Mouse (Mus musculus): ENCODE measurements around the gene Gfra1. TPM values are rescaled to one million over a fixed set of nuclear protein-coding genes. Genes with fewer than 3 reads are reported as not detected.

The Gfra1 gene
- polyA plus RNA-seq, 1 experiment from 2014 or later = 13.4 TPM

- no peaks in the 10 kb centered on the region; the same call in 1 of the 2 replicates for H3K9me3 ChIP-seq
- peaks cover 27% of the 10 kb centered on the region for H3K4me1 ChIP-seq
- H3K4me3 ChIP-seq = no peak overlapping the region
- H3K36me3 ChIP-seq (replicated peaks) = no peaks in the 10 kb centered on the region
- no peaks in the 10 kb centered on the region; the same call in none of the 2 replicates for H3K27me3 ChIP-seq (replicated peaks; ENCODE audit: low read depth, poor library complexity, severe bottlenecking)
- 80% methylated on average over 7 of the region's 7 CpGs for WGBS
- no peak for DNase-seq (ENCODE audit: low spot score)
- no peak overlapping the region for H3K27ac ChIP-seq (replicated peaks)
Measured at GRCm38 (mm10) chr19:58301105-58301504, 154.6 kb downstream of the Gfra1 start.

GRCm38 (mm10) chr19:58297926-58298325 lies 157.8 kb downstream of the Gfra1 start:
- Histone ChIP-seq H3K36me3 (replicated peaks) (no peaks in the 10 kb centered on the region), H3K4me3 (no peak overlapping the region), H3K27me3 (replicated peaks; ENCODE audit: low read depth, poor library complexity, severe bottlenecking) (no peaks in the 10 kb centered on the region; the same call in none of the 2 replicates), H3K9me3 (no peaks in the 10 kb centered on the region; the same call in 1 of the 2 replicates), H3K27ac (replicated peaks) (no peak overlapping the region), H3K4me1 (peaks cover 29% of the 10 kb centered on the region)
- no peak for DNase-seq (ENCODE audit: low spot score)
- 88% methylated on average over 2 of the region's 2 CpGs for WGBS

GRCm38 (mm10) chr19:58296842-58297190 lies 158.9 kb downstream of the Gfra1 start:
- 39% methylated on average over 7 of the region's 7 CpGs for WGBS
- peak; percentile 30 for DNase-seq (ENCODE audit: low spot score)
- Histone ChIP-seq H3K27me3 (replicated peaks; ENCODE audit: low read depth, poor library complexity, severe bottlenecking) (no peaks in the 10 kb centered on the region; the same call in none of the 2 replicates), H3K9me3 (no peaks in the 10 kb centered on the region; the same call in 1 of the 2 replicates), H3K4me1 (peaks cover 29% of the 10 kb centered on the region), H3K27ac (replicated peaks) (no peak overlapping the region; the same call in 1 of the 2 replicates), H3K36me3 (replicated peaks) (no peaks in the 10 kb centered on the region), H3K4me3 (no peak overlapping the region)

GRCm38 (mm10) chr19:58295986-58296841 lies 159.5 kb downstream of the Gfra1 start:
- Histone ChIP-seq H3K4me1 (peaks cover 27% of the 10 kb centered on the region), H3K27me3 (replicated peaks; ENCODE audit: low read depth, poor library complexity, severe bottlenecking) (no peaks in the 10 kb centered on the region; the same call in none of the 2 replicates), H3K27ac (replicated peaks) (peak overlapping the region; percentile 19; the same call in 1 of the 2 replicates), H3K4me3 (no peak overlapping the region), H3K36me3 (replicated peaks) (no peaks in the 10 kb centered on the region), H3K9me3 (no peaks in the 10 kb centered on the region)
- WGBS = 89% methylated on average over 14 of the region's 14 CpGs
- DNase-seq (ENCODE audit: low spot score) = no peak

DNA sequence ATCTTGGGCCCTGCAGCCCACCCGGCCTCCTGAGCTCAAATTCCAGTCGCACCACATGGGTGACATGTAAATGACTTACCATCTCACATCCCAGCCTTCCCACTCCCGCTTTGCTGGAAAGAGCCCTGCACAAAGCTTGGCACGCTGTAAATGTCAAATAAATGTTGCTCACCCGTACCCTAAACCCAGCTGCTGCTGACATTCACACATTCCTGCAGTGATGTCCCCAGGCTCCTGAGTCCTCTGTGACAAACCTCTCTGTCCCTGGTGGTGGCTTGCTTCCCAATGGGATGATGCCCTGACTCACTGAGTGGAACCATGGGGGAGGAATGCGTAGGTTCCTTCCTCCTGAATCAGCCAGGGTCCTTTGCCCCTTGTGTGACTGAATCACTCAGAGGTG lies 167.6 kb downstream of the Gfra1 start:
- WGBS = 82% methylated on average over 6 of the region's 6 CpGs
- H3K9me3 ChIP-seq = peaks cover 5% of the 10 kb centered on the region; the same call in 1 of the 2 replicates
- DNase-seq (ENCODE audit: low spot score) = no peak
- H3K36me3 ChIP-seq (replicated peaks) = no peaks in the 10 kb centered on the region
- H3K4me3 ChIP-seq = no peak overlapping the region
- no peaks in the 10 kb centered on the region for H3K4me1 ChIP-seq
- H3K27ac ChIP-seq (replicated peaks) = no peak overlapping the region
- H3K27me3 ChIP-seq (replicated peaks; ENCODE audit: low read depth, poor library complexity, severe bottlenecking) = no peaks in the 10 kb centered on the region

- H3K27me3 ChIP-seq (replicated peaks; ENCODE audit: low read depth, poor library complexity, severe bottlenecking) = no peaks in the 10 kb centered on the region
- no peak overlapping the region for H3K27ac ChIP-seq (replicated peaks)
- 91% methylated on average over 9 of the region's 9 CpGs for WGBS
- H3K4me3 ChIP-seq = no peak overlapping the region
- H3K4me1 ChIP-seq = no peaks in the 10 kb centered on the region
- DNase-seq (ENCODE audit: low spot score) = no peak
- H3K36me3 ChIP-seq (replicated peaks) = no peaks in the 10 kb centered on the region
- no peaks in the 10 kb centered on the region for H3K9me3 ChIP-seq
Measured at GRCm38 (mm10) chr19:58275281-58275680, 180.4 kb downstream of the Gfra1 start.

- Histone ChIP-seq H3K4me1 (no peaks in the 10 kb centered on the region), H3K27me3 (replicated peaks; ENCODE audit: low read depth, poor library complexity, severe bottlenecking) (no peaks in the 10 kb centered on the region), H3K9me3 (no peaks in the 10 kb centered on the region), H3K27ac (replicated peaks) (no peak overlapping the region), H3K4me3 (no peak overlapping the region), H3K36me3 (replicated peaks) (no peaks in the 10 kb centered on the region)
- DNase-seq (ENCODE audit: low spot score) = no peak
- WGBS = 92% methylated on average over 8 of the region's 8 CpGs
Measured at GRCm38 (mm10) chr19:58271815-58272214, 183.9 kb downstream of the Gfra1 start.

DNA sequence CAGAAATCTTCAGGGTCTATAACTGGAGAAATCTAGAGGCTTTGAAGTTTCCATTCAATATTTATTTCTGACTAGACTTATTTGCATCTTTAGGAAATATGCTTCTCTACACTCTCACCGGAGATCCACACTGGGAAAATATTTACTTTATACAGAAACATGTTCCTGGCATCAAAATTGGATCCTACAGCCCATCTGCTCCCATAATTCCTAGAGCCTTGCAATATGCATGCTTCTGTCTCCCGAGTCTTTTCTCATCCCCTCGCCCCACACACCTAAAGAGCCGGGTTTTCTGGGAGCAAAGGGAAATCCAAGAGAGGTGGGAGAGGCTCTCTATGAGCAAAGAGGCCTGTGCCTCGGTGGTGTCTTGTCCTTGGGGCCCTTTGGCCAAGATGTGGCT lies 184.9 kb downstream of the Gfra1 start:
- Histone ChIP-seq H3K36me3 (replicated peaks) (no peaks in the 10 kb centered on the region), H3K27me3 (replicated peaks; ENCODE audit: low read depth, poor library complexity, severe bottlenecking) (no peaks in the 10 kb centered on the region), H3K4me1 (no peaks in the 10 kb centered on the region), H3K27ac (replicated peaks) (no peak overlapping the region), H3K4me3 (no peak overlapping the region), H3K9me3 (no peaks in the 10 kb centered on the region)
- WGBS = 86% methylated on average over 5 of the region's 5 CpGs
- DNase-seq (ENCODE audit: low spot score) = no peak

GRCm38 (mm10) chr19:58268476-58268875 lies 187.2 kb downstream of the Gfra1 start:
- DNase-seq (ENCODE audit: low spot score) = no peak
- 81% methylated on average over 4 of the region's 4 CpGs for WGBS
- Histone ChIP-seq H3K4me1 (no peaks in the 10 kb centered on the region), H3K9me3 (no peaks in the 10 kb centered on the region), H3K27ac (replicated peaks) (no peak overlapping the region), H3K27me3 (replicated peaks; ENCODE audit: low read depth, poor library complexity, severe bottlenecking) (no peaks in the 10 kb centered on the region), H3K36me3 (replicated peaks) (no peaks in the 10 kb centered on the region), H3K4me3 (no peak overlapping the region)

DNA sequence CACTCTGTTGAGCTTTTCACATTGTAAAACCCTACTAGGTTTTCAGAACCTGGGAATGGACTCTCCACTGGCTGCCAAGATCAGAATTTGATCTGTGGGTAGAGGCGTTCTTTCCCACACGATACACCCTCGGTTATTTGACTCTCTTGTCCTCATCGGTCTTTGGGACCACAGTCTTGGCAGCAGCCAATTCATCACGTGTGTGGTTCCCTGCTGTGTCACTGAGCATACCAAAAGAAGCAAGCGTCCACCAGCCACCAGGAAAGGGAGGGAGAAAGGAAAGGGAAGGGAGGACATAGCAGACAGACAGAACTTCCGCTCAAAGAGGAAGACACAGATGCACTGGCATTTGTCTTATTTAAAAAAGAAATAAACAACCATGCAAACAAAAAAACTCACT lies 189.1 kb downstream of the Gfra1 start:
- H3K9me3 ChIP-seq = no peaks in the 10 kb centered on the region
- no peaks in the 10 kb centered on the region for H3K4me1 ChIP-seq
- no peak for DNase-seq (ENCODE audit: low spot score)
- H3K27ac ChIP-seq (replicated peaks) = no peak overlapping the region
- WGBS = 64% methylated on average over 7 of the region's 7 CpGs
- H3K36me3 ChIP-seq (replicated peaks) = no peaks in the 10 kb centered on the region
- no peaks in the 10 kb centered on the region for H3K27me3 ChIP-seq (replicated peaks; ENCODE audit: low read depth, poor library complexity, severe bottlenecking)
- H3K4me3 ChIP-seq = no peak overlapping the region

DNA sequence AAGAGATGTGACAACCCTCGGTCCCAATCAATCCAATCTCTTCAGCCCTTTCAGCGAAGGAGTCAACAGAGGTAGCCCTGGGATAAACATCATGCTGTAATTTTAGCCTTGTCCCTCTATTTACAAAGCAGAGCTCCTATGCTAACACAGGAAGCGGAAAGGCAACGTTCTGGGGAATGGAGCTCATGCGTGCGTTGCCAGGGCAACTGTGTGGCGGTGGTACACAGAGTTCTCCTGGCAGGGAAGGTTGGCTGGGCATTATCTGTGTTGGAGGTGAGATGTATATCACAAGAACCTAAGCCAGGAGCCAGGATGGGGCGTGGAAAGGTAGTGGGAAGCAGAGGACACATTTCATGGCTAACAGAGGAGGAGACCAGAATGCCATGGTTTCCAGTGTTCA lies 194.8 kb downstream of the Gfra1 start:
- DNase-seq (ENCODE audit: low spot score) = peak; percentile 12
- H3K9me3 ChIP-seq = no peaks in the 10 kb centered on the region
- no peak overlapping the region for H3K27ac ChIP-seq (replicated peaks)
- H3K4me1 ChIP-seq = peaks cover 7% of the 10 kb centered on the region; the same call in 1 of the 2 replicates
- WGBS = 84% methylated on average over 8 of the region's 8 CpGs
- no peak overlapping the region for H3K4me3 ChIP-seq
- H3K36me3 ChIP-seq (replicated peaks) = no peaks in the 10 kb centered on the region
- no peaks in the 10 kb centered on the region for H3K27me3 ChIP-seq (replicated peaks; ENCODE audit: low read depth, poor library complexity, severe bottlenecking)

GRCm38 (mm10) chr19:58259250-58259649 lies 196.5 kb downstream of the Gfra1 start:
- Histone ChIP-seq H3K36me3 (replicated peaks) (no peaks in the 10 kb centered on the region), H3K4me1 (peaks cover 7% of the 10 kb centered on the region; the same call in 1 of the 2 replicates), H3K9me3 (no peaks in the 10 kb centered on the region), H3K4me3 (no peak overlapping the region), H3K27ac (replicated peaks) (no peak overlapping the region), H3K27me3 (replicated peaks; ENCODE audit: low read depth, poor library complexity, severe bottlenecking) (no peaks in the 10 kb centered on the region)
- 77% methylated on average over 2 of the region's 2 CpGs for WGBS
- DNase-seq (ENCODE audit: low spot score) = no peak

DNA sequence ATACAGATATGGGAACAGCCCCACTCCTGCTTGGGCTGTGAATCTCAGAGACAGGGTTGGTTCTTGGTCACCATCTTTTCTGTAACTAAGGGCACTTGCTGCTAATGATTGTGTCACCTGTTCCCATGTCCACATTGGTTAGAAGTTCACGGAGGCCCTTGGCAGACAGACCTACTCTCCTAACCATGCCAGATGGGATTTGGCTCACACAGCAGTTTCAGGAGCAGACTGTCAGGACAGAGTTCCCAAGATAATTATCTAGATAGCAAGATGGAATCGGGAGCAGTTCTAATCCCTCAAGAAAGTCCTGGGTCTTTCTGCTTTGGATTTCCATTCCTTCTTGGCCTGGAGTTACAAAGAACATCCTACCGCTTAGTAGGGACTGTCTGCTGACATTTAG lies 199.2 kb downstream of the Gfra1 start:
- DNase-seq (ENCODE audit: low spot score) = no peak
- Histone ChIP-seq H3K36me3 (replicated peaks) (no peaks in the 10 kb centered on the region), H3K4me3 (no peak overlapping the region), H3K27ac (replicated peaks) (no peak overlapping the region), H3K4me1 (peaks cover 7% of the 10 kb centered on the region; the same call in 1 of the 2 replicates), H3K9me3 (no peaks in the 10 kb centered on the region), H3K27me3 (replicated peaks; ENCODE audit: low read depth, poor library complexity, severe bottlenecking) (no peaks in the 10 kb centered on the region)
- 89% methylated on average over 3 of the region's 3 CpGs for WGBS
